29 mouse cellular contexts compared by ENCODE assay signal in the genomic region with DNA sequence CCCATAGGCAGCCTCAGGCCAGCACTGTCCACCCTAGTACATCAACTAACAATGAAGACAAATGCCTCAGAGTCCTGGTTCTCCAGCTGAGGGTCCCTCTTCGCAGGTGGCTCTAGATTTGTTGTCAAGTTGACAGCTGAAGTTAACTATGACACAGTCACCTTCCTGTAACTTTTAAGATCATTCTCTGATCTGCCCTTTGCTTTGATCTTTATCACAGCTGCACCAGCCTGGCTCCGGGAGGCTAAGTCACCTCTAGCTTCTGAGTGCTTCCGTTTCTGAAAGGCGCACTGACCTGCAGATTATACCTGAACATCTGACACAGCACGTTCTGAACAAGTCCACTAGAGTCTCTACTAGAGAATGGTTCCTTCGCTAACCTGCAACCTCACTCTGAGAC. TPM values are rescaled to one million over a fixed set of nuclear protein-coding genes. Genes with fewer than 3 reads are reported as not detected.
DNase-seq lines count a peak whose midpoint lies in the region; ATAC-seq lines count a peak whose summit lies in the region.
"Had no signal": no experiment of that assay in that cellular context is flagged by ENCODE, and none has a peak within 500 bp of the region (broad histone marks: within the 10 kb centered on the region; RNA-seq: fewer than 3 reads in every experiment).

No protein-coding gene starts in this region.

- ATAC-seq in midbrain, embryonic 15.5 days (replicated peaks), result no peak
- ATAC-seq: forebrain, embryonic 15.5 days; hindbrain, postnatal 0 days; Patski had no signal

- H3K4me3 ChIP-seq in midbrain, embryonic 15.5 days, result no peak overlapping the region
- H3K4me3 ChIP-seq: embryonic facial prominence, embryonic 10.5 days; embryonic facial prominence, embryonic 13.5 days; erythroblast, embryonic 14.5 days; forebrain, embryonic 12.5 days; forebrain, embryonic 15.5 days; heart, adult 2 months; heart, embryonic 10.5 days; heart, embryonic 13.5 days had no signal

- no peak overlapping the region for H3K4me2 ChIP-seq in midbrain, embryonic 15.5 days
- H3K4me2 ChIP-seq: embryonic facial prominence, embryonic 13.5 days; forebrain, embryonic 12.5 days; forebrain, embryonic 15.5 days; heart, embryonic 13.5 days; hindbrain, embryonic 14.5 days had no signal

- no peaks in the 10 kb centered on the region for H3K27me3 ChIP-seq in midbrain, embryonic 15.5 days (replicated peaks)
- H3K27me3 ChIP-seq: CH12.LX; embryonic facial prominence, embryonic 13.5 days; forebrain, embryonic 12.5 days; forebrain, embryonic 15.5 days; heart, embryonic 13.5 days; Patski had no signal

- WGBS in midbrain, embryonic 15.5 days, result 88% methylated on average over 6 of the region's 6 CpGs

- DNase-seq in CD4-positive, CD25-positive, alpha-beta regulatory T cell, adult 2 months (ENCODE audit: low read depth, low spot score), result peak; percentile 44
- peak; percentile 56 for DNase-seq in induced T-regulatory cell, adult 2 months (ENCODE audit: low read depth)
- DNase-seq in thymus, postnatal 14 days, result peak; percentile 46
- peak; percentile 44 for DNase-seq in thymus, postnatal 4 days
- no peak for DNase-seq in cerebellum, postnatal 14 days
- DNase-seq in spleen, postnatal 36 days (ENCODE audit: low spot score in 2 of 2), result no peak
- DNase-seq: adrenal gland, adult 8-10 months; adrenal gland, postnatal 36 days; B cell, adult 2 months; cerebellum, adult 18-20 months; cerebellum, adult 9-10 months; cerebellum, postnatal 25 days; gastrocnemius, postnatal 36 days; heart, adult 2 months; heart, postnatal 14 days; heart, postnatal 4 days had no signal

- H3K9ac ChIP-seq in midbrain, embryonic 15.5 days, result no peak overlapping the region
- H3K9ac ChIP-seq: embryonic facial prominence, embryonic 13.5 days; forebrain, embryonic 12.5 days; forebrain, embryonic 15.5 days; heart, embryonic 13.5 days; hindbrain, embryonic 14.5 days had no signal

- H3K27ac ChIP-seq in midbrain, embryonic 15.5 days, result no peak overlapping the region
- H3K27ac ChIP-seq: embryonic facial prominence, embryonic 10.5 days; embryonic facial prominence, embryonic 13.5 days; forebrain, embryonic 12.5 days; forebrain, embryonic 15.5 days; heart, adult 2 months; heart, embryonic 10.5 days; heart, embryonic 13.5 days; hindbrain, embryonic 14.5 days; hindbrain, postnatal 0 days had no signal

- H3K9me3 ChIP-seq in midbrain, embryonic 15.5 days, result no peaks in the 10 kb centered on the region
- H3K9me3 ChIP-seq: embryonic facial prominence, embryonic 10.5 days; embryonic facial prominence, embryonic 13.5 days; forebrain, embryonic 12.5 days; forebrain, embryonic 15.5 days; G1E; heart, embryonic 10.5 days; heart, embryonic 13.5 days had no signal

- H3K4me1 ChIP-seq in midbrain, embryonic 15.5 days, result no peaks in the 10 kb centered on the region
- H3K4me1 ChIP-seq: embryonic facial prominence, embryonic 10.5 days; embryonic facial prominence, embryonic 13.5 days; forebrain, embryonic 12.5 days; forebrain, embryonic 15.5 days; heart, embryonic 10.5 days; heart, embryonic 13.5 days had no signal

- H3K36me3 ChIP-seq in midbrain, embryonic 15.5 days (replicated peaks), result no peaks in the 10 kb centered on the region
- H3K36me3 ChIP-seq: embryonic facial prominence, embryonic 10.5 days; embryonic facial prominence, embryonic 13.5 days; forebrain, embryonic 12.5 days; forebrain, embryonic 15.5 days; G1E; heart, embryonic 10.5 days; heart, embryonic 13.5 days had no signal

RNA-seq across cellular contexts. Expression of gene Zfp148, which starts 22.8 kb away (rescaled TPM):
- 50.2 and 54.2 TPM in 2 replicates for polyA plus RNA-seq in midbrain, embryonic 15.5 days (2015; fragmentation: Nextera tagmentation; extraction: Ambion mirVana)

Comparison
In these comparisons a context has a peak if more than half of its experiments do, and no peak if none do; other contexts are left out.
1. DNase-seq: peak in CD4-positive, CD25-positive, alpha-beta regulatory T cell, adult 2 months (single experiment), induced T-regulatory cell, adult 2 months (single experiment), thymus, postnatal 14 days (single experiment) and thymus, postnatal 4 days (single experiment); none in cerebellum, postnatal 14 days (0 of 2) and spleen, postnatal 36 days (0 of 2).